Mouse (Mus musculus) activated CD4-positive, CD25-positive, alpha-beta regulatory T cell (primary cell): ENCODE data around the gene Lamc1. TPM values are rescaled to one million over a fixed set of nuclear protein-coding genes. Genes with fewer than 3 reads are reported as not detected.

Experiments
- polyA plus RNA-seq, 2 experiments: library from polyadenylated mRNA; unstranded; fragments of 100-300 nt; shearing (Covaris generic); gene quantifications; one replicate each; pipeline ENCODE4 v1.2.1; 2017

The Lamc1 gene
- polyA plus RNA-seq, result 10 to 100 TPM in 1 of 2 experiments, 1 to 10 TPM in 1; 3.0 to 31.1 TPM

DNA sequence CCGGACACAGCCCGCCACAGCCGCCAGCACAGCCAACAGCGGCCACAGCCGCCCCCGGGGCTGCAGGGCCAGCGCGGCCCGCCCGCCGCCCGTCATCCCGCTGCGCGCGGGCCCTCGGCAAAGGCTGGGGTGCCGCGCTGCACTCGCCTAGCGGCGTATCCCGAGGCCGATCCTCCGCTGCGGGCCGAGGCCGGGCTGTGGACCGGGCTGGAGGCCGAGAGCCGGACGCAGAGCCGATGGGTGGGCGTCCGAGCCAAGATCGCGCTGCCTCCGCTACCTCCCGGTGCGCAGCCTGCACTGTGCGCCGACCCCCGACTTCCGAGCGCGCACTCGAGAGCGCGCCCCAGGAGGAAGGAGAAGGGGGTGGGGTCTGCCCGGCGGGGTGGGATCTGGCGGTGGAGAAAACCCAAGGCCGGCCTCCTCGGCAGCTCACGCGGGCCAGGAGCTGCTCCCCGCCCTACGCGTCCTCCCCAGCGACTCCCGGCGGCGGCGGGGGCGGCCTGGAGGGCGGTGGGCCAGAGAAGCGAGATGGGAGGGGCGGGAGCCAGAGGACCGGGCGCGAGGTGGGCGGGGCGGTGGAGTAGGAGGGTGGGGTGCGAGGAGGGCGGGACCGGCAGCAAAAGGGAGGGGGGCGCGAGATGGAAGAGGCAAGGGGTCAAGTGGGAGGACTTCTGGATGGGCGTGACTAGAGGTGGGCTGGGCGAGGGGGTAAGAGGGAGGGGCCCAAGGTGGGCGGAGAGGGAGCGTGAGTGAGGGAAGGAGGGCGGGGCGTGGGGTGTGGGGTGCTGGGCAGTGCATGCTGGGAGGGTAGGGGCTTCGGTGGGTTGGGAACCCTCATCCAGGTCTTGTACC lies at the start of gene Lamc1:
Gene Lamc1 (minus strand): TSS at position 343 of the 852 bp plus-strand sequence.

DNA sequence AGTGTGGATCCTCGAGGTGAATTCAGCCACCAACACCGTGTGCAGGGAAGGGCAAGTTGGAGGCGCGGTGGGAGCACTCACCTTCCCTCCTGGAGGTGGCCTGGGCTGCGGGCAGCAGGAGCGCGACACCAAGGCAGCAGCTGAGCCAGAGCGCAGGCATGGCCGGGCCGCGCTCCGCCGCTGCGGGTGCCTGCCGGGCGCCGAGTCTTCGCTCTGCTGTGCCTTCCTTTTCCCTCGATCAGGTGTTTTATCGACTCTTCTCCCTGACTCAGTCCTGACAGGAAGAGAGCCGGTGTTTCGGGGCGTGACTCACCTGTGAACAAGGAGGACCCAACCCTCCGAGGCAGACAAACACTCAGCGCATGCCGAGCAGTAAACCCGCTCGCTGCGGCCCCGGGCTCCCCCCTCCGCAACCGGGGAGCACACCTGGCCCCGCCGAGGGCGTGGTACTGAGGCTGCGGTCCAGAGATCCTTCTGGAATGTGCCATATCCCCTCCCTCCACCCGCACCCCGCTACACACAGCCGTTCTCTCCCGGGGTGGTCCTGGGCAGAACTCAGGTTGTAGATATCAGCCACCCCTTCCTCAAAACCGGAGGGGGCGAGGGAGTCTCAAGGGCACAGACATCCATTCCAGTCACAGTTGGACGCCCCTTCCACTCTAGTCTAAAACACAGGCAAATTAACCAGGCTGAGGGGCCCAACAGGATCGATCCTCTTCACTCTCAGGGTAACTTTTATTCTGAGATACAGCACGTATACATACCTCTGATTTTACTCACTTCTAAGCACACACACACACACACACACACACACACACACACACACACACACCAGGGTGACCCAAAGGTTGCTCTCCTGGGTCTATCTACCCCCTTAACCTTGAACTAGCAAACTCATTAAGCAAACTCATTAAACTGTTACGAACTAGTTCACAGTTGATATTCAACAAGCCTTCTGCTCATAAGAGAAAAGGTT lies 146.5 kb downstream of the Lamc1 start, which contains the start of gene Lamc2:
Gene Lamc2 (minus strand): TSS at position 620 of the 976 bp plus-strand sequence.

Other genes starting within 250 kb of the Lamc1 start
- 1 to 10 TPM; 1.0 to 1.3 TPM for gene Lamc2, start 146.3 kb downstream of the Lamc1 start, polyA plus RNA-seq
- under 1 TPM in 1 of 2 experiments, not detected in 1; 0.29 TPM for gene Shcbp1l, start 92.4 kb upstream of the Lamc1 start, polyA plus RNA-seq
- gene Dhx9, start 154.9 kb upstream of the Lamc1 start, polyA plus RNA-seq, result 10 to 100 TPM; 40.1 to 46.4 TPM
- 1 to 10 TPM in 1 of 2 experiments, under 1 TPM in 1; 0.16 to 2.8 TPM for gene Npl, start 217.3 kb upstream of the Lamc1 start, polyA plus RNA-seq